Mouse (Mus musculus) spleen, adult 18-20 months (tissue): ENCODE data around the gene Mrps34.

Experiments
- DNase-seq, 2 experiments: peaks; one replicate each; pipeline ENCODE4 v3.0.0; 2022; ENCODE audit warnings: mixed read lengths in 2 of 2

Mrps34 gene

GRCm38 (mm10) chr17:24894995-24895547, at the start of gene Mrps34, which contains the start of gene Eme2:
Gene Mrps34 (plus strand): TSS chr17:24895116.
Gene Eme2 (minus strand): TSS chr17:24895087.
- DNase-seq, result peak; percentile 55 to 65

DNA sequence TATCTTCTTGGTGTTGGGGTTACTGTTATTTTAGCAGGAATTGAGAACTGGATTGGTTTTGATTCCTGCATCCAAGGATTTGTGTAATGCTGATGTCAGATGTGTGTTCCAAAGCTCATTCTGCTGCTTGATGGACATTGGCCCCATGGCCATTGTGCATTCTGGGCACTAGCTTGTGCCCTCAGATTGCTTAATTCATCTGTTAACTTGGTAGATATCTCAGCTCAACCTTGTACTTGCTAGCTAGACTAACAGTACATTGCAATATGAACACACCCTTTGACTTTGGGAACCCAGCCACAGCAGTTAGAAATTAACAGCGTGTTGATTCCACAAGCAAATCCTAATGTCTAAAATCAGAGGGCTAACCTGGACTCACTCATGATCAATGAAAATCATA, 47.5 kb upstream of the Mrps34 start:
- no peak for DNase-seq

- no peak for DNase-seq
These were observed 46.3 kb upstream of the Mrps34 start for GRCm38 (mm10) chr17:24848600-24849031.

DNA sequence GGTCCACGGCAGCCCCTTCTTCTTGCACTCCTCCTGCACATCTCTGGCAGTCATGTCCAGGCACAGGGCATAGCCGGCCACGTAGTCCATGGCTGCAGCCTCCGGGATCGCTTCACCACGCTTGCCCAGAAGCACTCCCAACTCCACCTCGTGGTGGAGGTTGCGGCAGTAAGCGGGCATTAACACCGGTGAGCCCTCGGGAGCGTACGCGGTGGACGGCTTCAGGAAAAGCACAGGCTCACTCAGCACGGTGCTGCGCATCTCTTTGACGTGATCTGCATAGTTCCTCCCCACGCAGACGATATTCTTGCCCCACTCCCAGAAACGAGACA, 45.2 kb upstream of the Mrps34 start:
- no peak for DNase-seq

GRCm38 (mm10) chr17:24850065-24850772, 44.7 kb upstream of the Mrps34 start, which contains the start of gene Fahd1:
Gene Fahd1 (minus strand): TSS chr17:24850364.
- peak; percentile 86 to 90 for DNase-seq

DNA sequence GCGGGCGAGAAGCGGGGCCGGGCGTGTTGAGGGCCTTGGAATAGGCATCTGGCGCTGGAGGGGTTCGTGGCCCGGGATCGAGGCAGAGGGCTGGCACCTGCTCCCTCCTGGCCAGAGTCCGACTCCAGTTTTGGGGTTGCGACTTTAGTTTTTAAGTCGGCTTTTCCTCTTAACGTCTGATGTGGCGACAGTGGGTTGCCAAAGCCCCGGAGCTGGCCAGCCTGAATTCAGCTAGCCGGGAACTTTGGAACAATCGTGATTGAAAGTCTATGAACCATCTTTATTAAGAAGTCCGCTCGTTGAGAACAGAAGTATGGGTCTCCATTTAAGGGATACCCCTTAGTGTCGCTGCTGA, 44.2 kb upstream of the Mrps34 start:
- DNase-seq, result no peak

- DNase-seq, result no peak
These were observed 43.4 kb upstream of the Mrps34 start for GRCm38 (mm10) chr17:24851381-24852125.

GRCm38 (mm10) chr17:24855838-24856464, 39.0 kb upstream of the Mrps34 start:
- DNase-seq, result no peak

DNA sequence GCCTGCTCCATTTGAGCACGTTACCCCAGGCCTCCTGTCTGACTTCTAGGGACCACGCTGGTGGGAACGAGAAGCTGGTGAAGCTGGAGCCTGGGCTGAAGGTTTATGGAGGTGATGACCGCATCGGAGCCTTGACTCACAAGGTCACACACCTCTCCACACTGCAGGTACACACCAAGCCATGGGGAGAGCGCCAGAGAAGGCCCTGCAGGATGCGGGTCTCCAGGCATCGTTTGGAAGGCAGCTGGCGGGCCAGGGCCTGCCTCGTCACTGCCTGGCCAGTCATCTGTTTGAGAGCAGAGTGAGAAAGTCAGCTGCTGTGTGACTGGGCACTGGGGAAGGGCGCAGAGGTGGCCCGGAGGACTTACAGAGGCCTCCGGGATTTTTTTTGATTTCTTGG, 38.3 kb upstream of the Mrps34 start:
- DNase-seq, result no peak

GRCm38 (mm10) chr17:24857831-24858470, 37.0 kb upstream of the Mrps34 start:
- DNase-seq, result no peak

DNA sequence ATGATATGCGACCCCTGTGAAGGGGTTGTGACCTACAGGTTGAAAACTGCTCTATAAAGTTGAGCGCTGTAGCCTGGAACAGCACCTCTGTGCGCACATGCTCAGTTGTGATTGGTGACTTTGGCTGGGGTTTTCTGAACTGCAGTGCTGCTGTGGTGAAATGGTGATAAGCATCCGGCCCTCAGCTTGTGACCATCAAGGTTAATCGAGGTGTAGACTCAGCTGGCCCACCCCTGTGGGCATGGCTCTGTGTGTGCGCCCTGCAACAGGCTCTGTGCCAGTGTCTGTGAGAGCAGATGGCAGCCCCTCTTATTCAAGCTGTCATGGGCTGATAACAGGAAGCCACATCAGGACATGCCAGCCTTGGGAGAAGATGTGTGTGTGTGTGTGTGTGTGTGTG, 35.9 kb upstream of the Mrps34 start:
- no peak for DNase-seq

DNA sequence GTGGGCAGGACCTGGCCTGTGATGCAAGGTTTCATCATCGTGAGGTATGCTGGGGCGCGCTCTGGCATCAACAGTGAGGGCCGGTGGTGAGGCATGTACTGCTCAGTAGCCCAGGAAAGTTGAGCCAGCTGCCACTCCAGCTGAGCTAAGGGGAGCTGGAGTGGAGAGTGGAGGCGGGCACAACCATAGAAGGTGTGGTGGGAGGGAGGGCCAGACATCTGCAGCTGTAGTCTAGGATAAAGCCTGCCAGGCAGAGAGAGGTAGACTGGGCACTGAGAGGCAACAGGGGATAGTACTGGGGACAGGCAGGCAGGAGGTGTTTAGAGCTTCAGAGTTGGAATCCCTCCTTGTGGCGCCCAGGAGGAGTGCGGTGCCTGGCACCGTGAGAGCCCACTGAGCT, 34.8 kb upstream of the Mrps34 start:
- DNase-seq, result no peak

DNA sequence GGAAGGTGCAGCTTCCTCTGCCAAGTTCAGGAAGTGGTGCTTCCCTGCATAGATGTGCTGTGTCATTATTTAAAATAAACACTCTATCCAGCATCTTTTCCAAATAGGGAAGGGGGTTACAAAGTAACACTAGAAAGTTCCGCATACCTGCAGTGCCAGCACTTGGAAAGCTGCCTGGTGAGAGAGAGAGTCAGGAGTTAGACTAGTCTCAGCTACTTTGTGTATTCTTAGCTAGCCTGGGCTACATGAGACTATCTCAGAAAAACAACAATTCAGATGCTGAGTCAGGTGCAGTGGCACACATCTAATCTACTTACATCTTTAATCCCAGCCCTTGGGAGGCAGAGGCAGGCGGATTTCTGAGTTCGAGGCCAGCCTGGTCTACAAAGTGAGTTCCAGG, 33.1 kb upstream of the Mrps34 start:
- no peak for DNase-seq

GRCm38 (mm10) chr17:24865776-24866175, 29.1 kb upstream of the Mrps34 start, which contains the start of gene Igfals:
Gene Igfals (plus strand): TSS chr17:24865997.
- DNase-seq, result no peak

DNA sequence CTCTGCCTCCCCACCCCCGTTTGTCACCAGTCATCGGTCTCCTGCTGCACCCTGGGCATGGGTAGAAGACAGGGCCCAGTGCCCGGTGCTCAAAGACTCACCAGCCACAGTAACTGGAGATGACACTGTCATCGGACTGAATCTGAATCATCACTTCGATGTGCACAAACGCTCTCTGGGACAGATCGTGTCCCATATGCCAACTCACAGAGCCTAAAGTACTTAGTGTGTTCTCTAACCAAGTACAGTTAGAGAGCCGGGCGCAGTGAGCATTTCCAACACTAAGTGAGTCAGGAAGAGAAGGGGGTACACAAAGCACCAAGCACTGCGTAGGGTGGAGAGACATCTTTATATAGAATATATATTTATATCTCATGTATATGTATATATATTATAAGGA, 27.0 kb upstream of the Mrps34 start:
- no peak for DNase-seq

DNA sequence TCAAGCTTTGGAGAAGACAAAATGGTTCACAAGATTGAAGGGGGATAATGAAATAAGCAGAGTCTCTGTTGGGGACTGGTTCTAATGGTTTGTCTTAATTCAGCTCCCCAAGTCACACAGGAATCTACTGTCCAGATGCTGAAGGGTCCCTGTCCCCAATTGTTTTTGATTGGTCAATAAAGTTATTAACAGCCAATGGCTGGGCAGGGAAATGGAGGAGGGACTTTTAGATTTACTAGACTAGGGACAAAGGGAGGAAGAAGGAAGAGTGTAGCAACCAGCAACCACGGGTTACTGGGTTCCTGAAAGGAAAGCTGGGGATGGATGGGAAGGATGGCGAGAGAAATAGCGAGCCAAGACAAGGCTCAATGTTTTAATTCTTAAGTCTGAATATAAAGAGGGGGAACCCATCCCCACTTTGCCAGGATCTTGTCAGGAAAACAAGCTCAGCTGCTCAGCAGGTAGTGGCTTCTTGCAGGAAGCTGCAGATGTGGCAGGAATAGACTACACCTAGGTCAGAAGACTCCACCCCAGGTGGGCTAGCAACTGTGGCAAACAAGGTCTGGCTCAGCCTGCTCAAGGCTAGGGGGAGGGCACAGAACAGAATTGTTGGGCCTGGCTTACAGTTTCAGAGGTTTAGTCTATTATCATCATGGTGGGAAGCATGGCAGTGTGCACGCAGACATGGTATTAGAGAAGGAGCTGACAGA, 21.1 kb upstream of the Mrps34 start:
- DNase-seq, result no peak

- no peak for DNase-seq
These were observed 20.5 kb upstream of the Mrps34 start for GRCm38 (mm10) chr17:24874405-24874745.

- DNase-seq, result no peak
These were observed 19.9 kb upstream of the Mrps34 start for GRCm38 (mm10) chr17:24874989-24875388.

DNA sequence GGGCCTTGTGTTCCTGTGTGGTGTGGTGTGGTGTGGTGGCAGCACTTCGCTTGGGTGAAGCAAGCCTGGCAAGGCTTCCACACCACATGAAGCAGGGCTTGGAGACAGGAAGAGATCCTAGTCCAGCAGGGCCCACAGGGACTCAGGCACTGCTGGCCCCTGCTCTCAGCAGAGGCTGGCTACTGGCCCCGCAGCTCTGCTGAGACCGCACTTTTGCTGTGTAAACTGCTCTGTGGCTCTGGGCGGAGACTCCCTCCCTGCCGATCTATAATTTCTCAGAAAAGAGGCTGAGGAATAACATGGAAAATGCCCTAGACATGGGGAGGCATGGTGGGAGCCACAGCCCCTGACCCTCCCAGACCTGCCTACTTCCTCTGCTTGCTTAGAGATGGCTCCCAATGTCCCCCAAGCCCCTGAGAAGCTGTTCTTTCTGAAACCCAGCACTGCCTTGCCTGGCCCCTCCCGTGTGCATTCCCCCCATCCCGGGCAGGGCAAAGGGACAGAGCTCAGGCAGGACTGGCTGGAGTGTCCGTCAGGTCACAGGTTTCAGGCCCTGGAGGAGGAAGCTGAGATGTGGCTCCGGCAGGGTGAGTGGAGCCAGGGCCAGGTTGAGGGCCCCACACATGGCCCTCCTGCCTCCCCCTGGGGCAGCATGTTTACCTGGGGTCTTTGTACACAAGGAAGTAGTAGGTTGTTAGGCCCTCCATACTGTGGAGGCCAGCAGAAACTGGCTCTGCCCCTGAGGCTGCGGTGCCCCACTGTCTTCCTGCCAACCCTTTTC, 17.4 kb upstream of the Mrps34 start:
- DNase-seq, result no peak

DNA sequence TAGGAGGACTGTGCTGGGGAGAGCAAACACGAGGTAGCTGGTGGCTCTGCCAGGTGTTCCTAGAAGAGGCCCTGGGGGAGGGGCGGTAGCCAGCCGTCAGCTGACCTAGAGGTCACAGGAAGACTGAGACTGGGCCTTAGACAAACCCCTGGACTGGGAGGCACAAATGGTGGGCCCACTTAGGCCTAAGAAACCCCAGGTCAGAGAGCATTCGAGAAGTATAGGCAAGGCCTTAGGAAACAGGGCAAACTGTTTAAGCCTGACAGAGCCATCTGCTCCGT, 16.9 kb upstream of the Mrps34 start:
- DNase-seq, result no peak

- DNase-seq, result no peak
These were observed 16.4 kb upstream of the Mrps34 start for GRCm38 (mm10) chr17:24878531-24878930.
